Mouse (Mus musculus) forebrain, embryonic 11.5 days (tissue): ENCODE measurements at regions not wholly inside any gene's neighbourhood (a gene's known extent, or its start where the extent isn't known, plus 50 kb on each side); places are given as distances from the start of the nearest gene placed in this dataset.

Experiments used
- ATAC-seq: fragments of 200-750 bp; cut with Nextera tagmentation; replicated peaks from 2 replicates; pipeline ENCODE4 v1.8.0; 2017; ENCODE audit warnings: moderate TSS enrichment; ENCODE audit not compliant: low FRiP score
- DNase-seq: peaks from one replicate; pipeline ENCODE4 v3.0.0-alpha.2; 2017; ENCODE audit warnings: low spot score
- H3K27ac ChIP-seq: fragments of 300-500 bp; sonication (generic); 2 replicates; pipeline ENCODE4 v1.5.1; 2014; ENCODE audit warnings: low read depth, low read length
- H3K27me3 ChIP-seq: fragments of 300-500 bp; sonication (generic); 2 replicates; pipeline ENCODE4 v1.6.1; 2014; ENCODE audit warnings: mild to moderate bottlenecking, low read length, mixed read lengths; ENCODE audit not compliant: control insufficient read depth, insufficient read depth
- H3K36me3 ChIP-seq: fragments of 300-500 bp; sonication (generic); 2 replicates; pipeline ENCODE4 v1.6.1; 2014; ENCODE audit warnings: mild to moderate bottlenecking, low read length, moderate library complexity, mixed read lengths; ENCODE audit not compliant: control insufficient read depth, insufficient read depth
- H3K4me1 ChIP-seq: fragments of 300-500 bp; sonication (generic); replicated peaks from 2 replicates; pipeline ENCODE4 v1.6.1; 2014; ENCODE audit warnings: low read length, mixed read lengths; ENCODE audit not compliant: control insufficient read depth, insufficient read depth
- H3K4me2 ChIP-seq: fragments of 300-500 bp; sonication (generic); 2 replicates; pipeline ENCODE4 v1.6.1; 2014; ENCODE audit warnings: low read depth, mild to moderate bottlenecking, low read length, moderate library complexity, mixed read lengths; ENCODE audit not compliant: severe bottlenecking
- H3K4me3 ChIP-seq: fragments of 300-500 bp; sonication (generic); 2 replicates; pipeline ENCODE4 v1.5.1; 2014; ENCODE audit warnings: low read depth, low read length
- H3K9ac ChIP-seq: fragments of 300-500 bp; sonication (generic); 2 replicates; pipeline ENCODE4 v1.6.1; 2014; ENCODE audit warnings: low read length
- H3K9me3 ChIP-seq: fragments of 300-500 bp; sonication (generic); 2 replicates; pipeline ENCODE4 v1.6.1; 2016; ENCODE audit warnings: low read length, mixed read lengths; ENCODE audit not compliant: control insufficient read depth
- WGBS: fragments of 180-500 bp; shearing (Covaris S2); extraction: QIAGEN DNeasy Blood & Tissue Kit; methylation state at CpG from one replicate; pipeline ENCODE4 v1.1.7; 2014; 5-methylcytosine and 5-hydroxymethylcytosine counted together

DNA sequence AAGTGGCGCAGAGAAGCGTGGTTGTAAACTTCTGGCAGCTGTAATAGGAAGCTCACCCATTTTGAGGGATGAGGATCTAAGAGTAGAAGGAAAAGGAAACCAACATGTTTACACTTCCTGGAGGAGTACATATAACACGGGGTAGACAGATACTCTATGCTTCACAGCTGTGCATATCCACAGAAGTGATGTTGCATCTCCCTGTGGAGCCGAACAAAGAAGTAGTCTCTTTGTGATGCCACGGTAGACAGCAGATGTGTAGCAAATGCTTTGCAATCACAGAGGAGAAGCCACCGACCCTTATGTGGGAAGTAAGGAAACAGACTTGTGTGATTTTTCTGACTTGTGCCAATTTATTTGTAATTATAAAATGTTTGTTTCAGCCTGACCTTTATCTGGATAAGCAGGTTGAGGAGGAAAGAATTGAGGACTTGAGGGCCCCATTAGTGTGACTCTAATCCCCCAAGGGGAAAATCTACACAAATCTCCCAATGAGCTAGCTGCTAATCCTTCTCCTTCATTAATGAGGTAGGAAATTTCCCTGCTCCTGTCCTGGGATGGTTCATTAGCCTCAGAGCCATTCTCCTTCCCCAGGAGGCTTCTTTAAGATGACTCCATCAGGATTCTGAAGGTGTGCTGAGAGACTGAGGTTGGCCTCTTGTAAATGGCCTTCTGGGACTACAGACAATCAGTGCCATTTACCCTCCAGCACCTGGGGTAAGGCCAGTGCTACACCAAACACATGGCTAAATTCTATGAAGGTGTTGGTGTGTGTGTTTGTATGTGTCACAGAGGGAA lies 2119.9 kb upstream of the Lrrc6 start:
- DNase-seq (no peak), ATAC-seq (no peak)
- H3K36me3 ChIP-seq: no peaks in the 10 kb centered on the region
- 61% methylated on average over 6 of the region's 6 CpGs for WGBS
- no peaks in the 10 kb centered on the region for H3K4me1 ChIP-seq
- H3K4me2 ChIP-seq: no peak overlapping the region
- no peaks in the 10 kb centered on the region for H3K9me3 ChIP-seq
- no peaks in the 10 kb centered on the region for H3K27me3 ChIP-seq
- H3K4me3 ChIP-seq: no peak overlapping the region
- no peak overlapping the region for H3K9ac ChIP-seq
- no peak overlapping the region for H3K27ac ChIP-seq

GRCm38 (mm10) chr15:68606110-68606791 lies 2105.5 kb upstream of the Lrrc6 start:
- 73% methylated on average over 8 of the region's 8 CpGs for WGBS
- no peaks in the 10 kb centered on the region for H3K9me3 ChIP-seq
- H3K27ac ChIP-seq: no peak overlapping the region
- no peak overlapping the region for H3K9ac ChIP-seq
- no peak overlapping the region for H3K4me2 ChIP-seq
- ATAC-seq (no peak), DNase-seq (no peak)
- H3K27me3 ChIP-seq: no peaks in the 10 kb centered on the region
- no peaks in the 10 kb centered on the region for H3K4me1 ChIP-seq
- H3K4me3 ChIP-seq: no peak overlapping the region
- no peaks in the 10 kb centered on the region for H3K36me3 ChIP-seq

- ATAC-seq (no peak), DNase-seq (no peak)
- no peak overlapping the region for H3K27ac ChIP-seq
- H3K9me3 ChIP-seq: no peaks in the 10 kb centered on the region
- H3K4me3 ChIP-seq: no peak overlapping the region
- no peak overlapping the region for H3K9ac ChIP-seq
- no peaks in the 10 kb centered on the region for H3K36me3 ChIP-seq
- H3K4me1 ChIP-seq: no peaks in the 10 kb centered on the region
- WGBS: 86% methylated on average over 2 of the region's 2 CpGs
- H3K4me2 ChIP-seq: no peak overlapping the region
- H3K27me3 ChIP-seq: no peaks in the 10 kb centered on the region
Measured at GRCm38 (mm10) chr15:68605478-68605877, 2104.8 kb upstream of the Lrrc6 start.

GRCm38 (mm10) chr15:68582177-68582576 lies 2081.5 kb upstream of the Lrrc6 start:
- no peaks in the 10 kb centered on the region for H3K27me3 ChIP-seq
- no peak overlapping the region for H3K27ac ChIP-seq
- H3K4me3 ChIP-seq: no peak overlapping the region
- ATAC-seq: no peak
- 85% methylated on average over 4 of the region's 4 CpGs for WGBS
- no peaks in the 10 kb centered on the region for H3K4me1 ChIP-seq
- H3K9ac ChIP-seq: no peak overlapping the region
- no peak for DNase-seq
- no peaks in the 10 kb centered on the region for H3K9me3 ChIP-seq
- H3K4me2 ChIP-seq: no peak overlapping the region
- H3K36me3 ChIP-seq: no peaks in the 10 kb centered on the region

GRCm38 (mm10) chr15:68579486-68579885 lies 2078.8 kb upstream of the Lrrc6 start:
- Histone ChIP-seq H3K9ac (no peak overlapping the region), H3K4me2 (no peak overlapping the region), H3K4me3 (no peak overlapping the region), H3K27me3 (no peaks in the 10 kb centered on the region), H3K36me3 (no peaks in the 10 kb centered on the region), H3K4me1 (no peaks in the 10 kb centered on the region), H3K9me3 (no peaks in the 10 kb centered on the region), H3K27ac (no peak overlapping the region)
- WGBS: 94% methylated on average over 2 of the region's 2 CpGs
- ATAC-seq: no peak
- DNase-seq: no peak

GRCm38 (mm10) chr15:68560654-68561053 lies 2059.9 kb upstream of the Lrrc6 start:
- no peaks in the 10 kb centered on the region for H3K36me3 ChIP-seq
- DNase-seq: no peak
- 88% methylated on average over 3 of the region's 3 CpGs for WGBS
- no peak overlapping the region for H3K4me3 ChIP-seq
- no peak overlapping the region for H3K27ac ChIP-seq
- no peak overlapping the region for H3K9ac ChIP-seq
- no peaks in the 10 kb centered on the region for H3K9me3 ChIP-seq
- H3K4me2 ChIP-seq: no peak overlapping the region
- H3K4me1 ChIP-seq: no peaks in the 10 kb centered on the region
- ATAC-seq: no peak
- no peaks in the 10 kb centered on the region for H3K27me3 ChIP-seq

GRCm38 (mm10) chr15:68556133-68556532 lies 2055.4 kb upstream of the Lrrc6 start:
- Histone ChIP-seq H3K36me3 (no peaks in the 10 kb centered on the region), H3K9me3 (no peaks in the 10 kb centered on the region), H3K27ac (no peak overlapping the region), H3K4me2 (no peak overlapping the region), H3K9ac (no peak overlapping the region), H3K4me1 (no peaks in the 10 kb centered on the region), H3K4me3 (no peak overlapping the region), H3K27me3 (no peaks in the 10 kb centered on the region)
- DNase-seq (no peak), ATAC-seq (no peak)
- WGBS: 83% methylated on average over 7 of the region's 7 CpGs

DNA sequence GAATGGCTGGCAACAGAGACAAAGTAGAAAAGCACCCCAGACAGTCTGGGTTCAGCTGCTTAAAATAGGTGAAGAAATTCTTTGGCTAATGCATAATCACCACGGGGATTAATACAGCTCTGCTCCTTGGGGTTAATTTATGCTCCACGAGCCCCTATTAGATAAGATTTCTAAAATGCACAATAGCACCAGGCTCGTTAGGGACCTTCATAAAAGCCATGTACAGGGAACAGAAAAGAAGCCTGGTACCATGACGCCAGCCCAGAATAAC lies 2035.3 kb upstream of the Lrrc6 start:
- no peak overlapping the region for H3K27ac ChIP-seq
- no peaks in the 10 kb centered on the region for H3K36me3 ChIP-seq
- no peak overlapping the region for H3K4me2 ChIP-seq
- H3K9ac ChIP-seq: no peak overlapping the region
- H3K9me3 ChIP-seq: no peaks in the 10 kb centered on the region
- peaks cover 5% of the 10 kb centered on the region for H3K4me1 ChIP-seq
- DNase-seq (no peak), ATAC-seq (peak; percentile 39)
- H3K27me3 ChIP-seq: no peaks in the 10 kb centered on the region
- WGBS: 15% methylated on average over 4 of the region's 4 CpGs
- no peak overlapping the region for H3K4me3 ChIP-seq
